Mouse (Mus musculus) MEL (cell line): Measurements from ENCODE around the gene Gm10718.
"Not testable (repeated sequence)": the region's sequence is repeated elsewhere in the genome, so short reads cannot be mapped to it uniquely, and the experiment has no call there.

Source experiments
- BHLHE40 ChIP-seq: IDR thresholded peaks from 2 replicates; pipeline ENCODE4 v1.6.1; 2012; ENCODE audit warnings: low read depth, mild to moderate bottlenecking, inconsistent platforms, low read length, improper control_type of control experiment, borderline replicate concordance
- CTCF ChIP-seq, 3 experiments: IDR thresholded peaks in 2 of 3; conservative IDR thresholded peaks in 1 of 3; 2 replicates each; pipeline ENCODE4 v1.5.1; 2011 to 2012; ENCODE audit warnings: low read length in 3 of 3, low read depth in 2 of 3, mild to moderate bottlenecking in 2 of 3, improper control_type of control experiment in 1 of 3, inconsistent platforms in 1 of 3, mixed read lengths in 1 of 3, moderate library complexity in 1 of 3; ENCODE audit not compliant: control insufficient read depth in 1 of 3, insufficient read depth in 1 of 3, poor library complexity in 1 of 3, severe bottlenecking in 1 of 3
- EP300 ChIP-seq, 2 experiments: IDR thresholded peaks; 2 replicates each; pipeline ENCODE4 v1.6.1; 2011; ENCODE audit warnings: improper control_type of control experiment in 2 of 2, low read length in 2 of 2, low read depth in 1 of 2, mild to moderate bottlenecking in 1 of 2
- MAX ChIP-seq: IDR thresholded peaks from 2 replicates; pipeline ENCODE4 v1.6.1; 2011; ENCODE audit warnings: low read length, improper control_type of control experiment
- NRF1 ChIP-seq: IDR thresholded peaks from 2 replicates; pipeline ENCODE4 v1.6.1; 2014; ENCODE audit warnings: low read depth, mild to moderate bottlenecking, inconsistent platforms, low read length, improper control_type of control experiment, moderate library complexity; ENCODE audit not compliant: poor library complexity, insufficient read depth, severe bottlenecking
- POLR2A ChIP-seq, 2 experiments: IDR thresholded peaks; 2 replicates each; pipeline ENCODE4 v1.6.1; 2011 to 2012; ENCODE audit warnings: low read length in 2 of 2, mild to moderate bottlenecking in 2 of 2, control low read depth in 1 of 2, improper control_type of control experiment in 1 of 2, low read depth in 1 of 2, moderate library complexity in 1 of 2; ENCODE audit not compliant: control insufficient read depth in 1 of 2, insufficient read depth in 1 of 2, poor library complexity in 1 of 2
- RAD21 ChIP-seq: IDR thresholded peaks from 2 replicates; pipeline ENCODE4 v1.6.1; 2011; ENCODE audit warnings: mild to moderate bottlenecking, low read depth, low read length, improper control_type of control experiment
- SIN3A ChIP-seq: IDR thresholded peaks from 2 replicates; pipeline ENCODE4 v1.6.1; 2012; ENCODE audit warnings: low read length, improper control_type of control experiment, inconsistent platforms
- TAL1 ChIP-seq: IDR thresholded peaks from 2 replicates; pipeline ENCODE4 v1.6.1; 2012; ENCODE audit warnings: mild to moderate bottlenecking, inconsistent platforms, low read length, moderate library complexity, mixed read lengths
- TBP ChIP-seq: IDR thresholded peaks from 2 replicates; pipeline ENCODE4 v1.8.0; 2011; ENCODE audit warnings: low read depth, low read length, improper control_type of control experiment
- ZC3H11A ChIP-seq: IDR thresholded peaks from 2 replicates; pipeline ENCODE4 v1.6.1; 2012; ENCODE audit warnings: low read depth, mild to moderate bottlenecking, inconsistent platforms, low read length, improper control_type of control experiment
- ZMIZ1 ChIP-seq: IDR thresholded peaks from 2 replicates; pipeline ENCODE4 v1.6.1; 2012; ENCODE audit warnings: low read depth, mild to moderate bottlenecking, inconsistent platforms, low read length, improper control_type of control experiment, moderate library complexity
- ZNF384 ChIP-seq: IDR thresholded peaks from 2 replicates; pipeline ENCODE4 v1.6.1; 2012; ENCODE audit warnings: low read depth, mild to moderate bottlenecking, inconsistent platforms, low read length, improper control_type of control experiment

GRCm38 (mm10) chr9:3023985-3024648 lies 770 bp downstream of the Gm10718 start:
- not testable (repeated sequence) for TF ChIP-seq ZNF384; POLR2A (IDR thresholded peaks at IDR 0.05; ENCODE audit: control insufficient read depth in 1 of 2, insufficient read depth in 1 of 2, low read depth in 1 of 2, low read length in 2 of 2, poor library complexity in 1 of 2); EP300 (IDR thresholded peaks at IDR 0.05; ENCODE audit: low read depth in 1 of 2, low read length in 2 of 2); NRF1; ZC3H11A; TBP; RAD21; SIN3A; ZMIZ1; MAX; CTCF (IDR thresholded peaks at IDR 0.05 in 2 of 3, conservative IDR thresholded peaks at IDR 0.05 in 1 of 3; ENCODE audit: control insufficient read depth in 1 of 3, insufficient read depth in 1 of 3, low read depth in 2 of 3, low read length in 3 of 3, poor library complexity in 1 of 3, severe bottlenecking in 1 of 3); TAL1; BHLHE40
